Mouse (Mus musculus): Measurements from ENCODE around the gene Ppp1r21. TPM values are rescaled to one million over a fixed set of nuclear protein-coding genes. Genes with fewer than 3 reads are reported as not detected.

Ppp1r21 gene
- total RNA-seq, 2 experiments from 2014 or later: 77.3 to 79.5 TPM

- no peak for DNase-seq (ENCODE audit: extremely low spot score in 1 of 2, low spot score in 2 of 2)
- TF ChIP-seq CTCF (IDR thresholded peaks at IDR 0.05): no peak
- Histone ChIP-seq H3K4me3 (peak overlapping the region; percentile 82), H3K27ac (peak overlapping the region; percentile 82)
- intact Hi-C loops (cut with DNase I): no loop called here
Observed at GRCm38 (mm10) chr17:88530667-88531066, 749 bp downstream of the Ppp1r21 start.

GRCm38 (mm10) chr17:88531176-88531575 lies 1.3 kb downstream of the Ppp1r21 start:
- DNase-seq (ENCODE audit: extremely low spot score in 1 of 2, low spot score in 2 of 2): no peak
- Histone ChIP-seq H3K4me3 (peak overlapping the region; percentile 82), H3K27ac (peak overlapping the region; percentile 82; the same call in 1 of the 2 replicates)
- intact Hi-C loops (cut with DNase I): no loop called here
- no peak for TF ChIP-seq CTCF (IDR thresholded peaks at IDR 0.05)

- DNase-seq (ENCODE audit: extremely low spot score in 1 of 2, low spot score in 2 of 2): no peak
- no peak overlapping the region for H3K27ac ChIP-seq
- intact Hi-C loops (cut with DNase I): no loop called here
- no peak overlapping the region for H3K4me3 ChIP-seq
- no peak for TF ChIP-seq CTCF (IDR thresholded peaks at IDR 0.05)
Observed at GRCm38 (mm10) chr17:88537842-88538430, 8.0 kb downstream of the Ppp1r21 start.

GRCm38 (mm10) chr17:88542771-88543416 lies 13.0 kb downstream of the Ppp1r21 start:
- intact Hi-C loops (cut with DNase I): no loop called here

GRCm38 (mm10) chr17:88543417-88543782 lies 13.5 kb downstream of the Ppp1r21 start:
- H3K27ac ChIP-seq: no peak overlapping the region
- DNase-seq (ENCODE audit: extremely low spot score in 1 of 2, low spot score in 2 of 2): no peak
- no peak for TF ChIP-seq CTCF (IDR thresholded peaks at IDR 0.05)
- no peak overlapping the region for H3K4me3 ChIP-seq
- intact Hi-C loops (cut with DNase I): no loop called here

More at GRCm38 (mm10) chr17:88542771-88543416, 13.0 kb downstream of the Ppp1r21 start:
- no peak for DNase-seq (ENCODE audit: extremely low spot score in 1 of 2, low spot score in 2 of 2)
- Histone ChIP-seq H3K4me3 (no peak overlapping the region), H3K27ac (no peak overlapping the region; the same call in 1 of the 2 replicates)
- no peak for TF ChIP-seq CTCF (IDR thresholded peaks at IDR 0.05)

- H3K27ac ChIP-seq: no peak overlapping the region
- no peak for DNase-seq (ENCODE audit: extremely low spot score in 1 of 2, low spot score in 2 of 2)
- no peak overlapping the region for H3K4me3 ChIP-seq
- intact Hi-C loops (cut with DNase I): no loop called here
- no peak for TF ChIP-seq CTCF (IDR thresholded peaks at IDR 0.05)
Observed at GRCm38 (mm10) chr17:88545217-88545784, 15.4 kb downstream of the Ppp1r21 start.

GRCm38 (mm10) chr17:88546745-88547144 lies 16.8 kb downstream of the Ppp1r21 start:
- DNase-seq (ENCODE audit: extremely low spot score in 1 of 2, low spot score in 2 of 2): no peak
- Histone ChIP-seq H3K27ac (peak overlapping the region; percentile 0; the same call in 1 of the 2 replicates), H3K4me3 (no peak overlapping the region)
- TF ChIP-seq CTCF (IDR thresholded peaks at IDR 0.05): no peak
- intact Hi-C loops (cut with DNase I): no loop called here

GRCm38 (mm10) chr17:88549411-88550191 lies 19.7 kb downstream of the Ppp1r21 start:
- H3K27ac ChIP-seq: no peak overlapping the region

GRCm38 (mm10) chr17:88550351-88550750 lies 20.4 kb downstream of the Ppp1r21 start:
- no peak for TF ChIP-seq CTCF (IDR thresholded peaks at IDR 0.05)
- no peak for DNase-seq (ENCODE audit: extremely low spot score in 1 of 2, low spot score in 2 of 2)
- no peak overlapping the region for H3K4me3 ChIP-seq
- H3K27ac ChIP-seq: no peak overlapping the region
- intact Hi-C loops (cut with DNase I): no loop called here

More at GRCm38 (mm10) chr17:88549411-88550191, 19.7 kb downstream of the Ppp1r21 start:
- no peak overlapping the region for H3K4me3 ChIP-seq
- intact Hi-C loops (cut with DNase I): no loop called here
- DNase-seq (ENCODE audit: extremely low spot score in 1 of 2, low spot score in 2 of 2): no peak
- no peak for TF ChIP-seq CTCF (IDR thresholded peaks at IDR 0.05)

- Histone ChIP-seq H3K4me3 (no peak overlapping the region), H3K27ac (peak overlapping the region; percentile 28; the same call in 1 of the 2 replicates)
- TF ChIP-seq CTCF (IDR thresholded peaks at IDR 0.05): no peak
- intact Hi-C loops (cut with DNase I): no loop called here
- no peak for DNase-seq (ENCODE audit: extremely low spot score in 1 of 2, low spot score in 2 of 2)
Observed at GRCm38 (mm10) chr17:88550981-88551940, 21.3 kb downstream of the Ppp1r21 start.

GRCm38 (mm10) chr17:88552556-88552955 lies 22.6 kb downstream of the Ppp1r21 start:
- intact Hi-C loops (cut with DNase I): no loop called here
- TF ChIP-seq CTCF (IDR thresholded peaks at IDR 0.05): no peak
- no peak for DNase-seq (ENCODE audit: extremely low spot score in 1 of 2, low spot score in 2 of 2)
- Histone ChIP-seq H3K27ac (no peak overlapping the region), H3K4me3 (no peak overlapping the region)

Data from left cerebral cortex, adult 2 months (tissue).